Mouse (Mus musculus) forebrain, embryonic 10.5 days (tissue): ENCODE data around the gene Cdh24. TPM values are rescaled to one million over a fixed set of nuclear protein-coding genes. Genes with fewer than 3 reads are reported as not detected.

Experiments used
- DNase-seq: peaks from one replicate; pipeline ENCODE4 v3.0.0-alpha.2; 2017; ENCODE audit warnings: low spot score; ENCODE audit errors: extremely low spot score
- H3K27ac ChIP-seq: fragments of 300-500 bp; sonication (generic); 2 replicates; pipeline ENCODE4 v1.5.1; 2016; ENCODE audit warnings: mild to moderate bottlenecking
- H3K27me3 ChIP-seq: fragments of 300-500 bp; sonication (generic); 2 replicates; pipeline ENCODE4 v1.6.1; 2016; ENCODE audit warnings: mild to moderate bottlenecking; ENCODE audit not compliant: poor library complexity, severe bottlenecking
- H3K36me3 ChIP-seq: fragments of 300-500 bp; sonication (generic); replicated peaks from 2 replicates; pipeline ENCODE4 v1.6.1; 2016; ENCODE audit warnings: mild to moderate bottlenecking, moderate library complexity
- H3K4me1 ChIP-seq: fragments of 300-500 bp; sonication (generic); 2 replicates; pipeline ENCODE4 v1.6.1; 2016
- H3K4me3 ChIP-seq: fragments of 300-500 bp; sonication (generic); 2 replicates; pipeline ENCODE4 v1.5.1; 2016; ENCODE audit warnings: mild to moderate bottlenecking, moderate library complexity
- H3K9me3 ChIP-seq: fragments of 300-500 bp; sonication (generic); 2 replicates; pipeline ENCODE4 v1.6.1; 2016; ENCODE audit warnings: mild to moderate bottlenecking, moderate library complexity
- WGBS: fragments of 180-500 bp; shearing (Covaris S2); methylation state at CpG from one replicate; pipeline ENCODE4 v1.1.7; 2016; 5-methylcytosine and 5-hydroxymethylcytosine counted together
- microRNA counts: library from miRNA; unstranded; fragments of <30 nt; microRNA quantifications from one replicate; lab custom pipeline; 2017
- microRNA-seq: library from miRNA; unstranded; fragments of <30 nt; microRNA quantifications from one replicate; pipeline ENCODE4, GENCODE M21; 2017
- polyA plus RNA-seq: library from polyadenylated mRNA; unstranded; fragments of >200 nt; fragmentation: Nextera tagmentation; extraction: Ambion mirVana; gene quantifications from 2 replicates; pipeline ENCODE4 v1.2.1, GENCODE M21; 2016

Cdh24 gene
- polyA plus RNA-seq, 1 experiment from 2014 or later: 5.4 TPM

DNA sequence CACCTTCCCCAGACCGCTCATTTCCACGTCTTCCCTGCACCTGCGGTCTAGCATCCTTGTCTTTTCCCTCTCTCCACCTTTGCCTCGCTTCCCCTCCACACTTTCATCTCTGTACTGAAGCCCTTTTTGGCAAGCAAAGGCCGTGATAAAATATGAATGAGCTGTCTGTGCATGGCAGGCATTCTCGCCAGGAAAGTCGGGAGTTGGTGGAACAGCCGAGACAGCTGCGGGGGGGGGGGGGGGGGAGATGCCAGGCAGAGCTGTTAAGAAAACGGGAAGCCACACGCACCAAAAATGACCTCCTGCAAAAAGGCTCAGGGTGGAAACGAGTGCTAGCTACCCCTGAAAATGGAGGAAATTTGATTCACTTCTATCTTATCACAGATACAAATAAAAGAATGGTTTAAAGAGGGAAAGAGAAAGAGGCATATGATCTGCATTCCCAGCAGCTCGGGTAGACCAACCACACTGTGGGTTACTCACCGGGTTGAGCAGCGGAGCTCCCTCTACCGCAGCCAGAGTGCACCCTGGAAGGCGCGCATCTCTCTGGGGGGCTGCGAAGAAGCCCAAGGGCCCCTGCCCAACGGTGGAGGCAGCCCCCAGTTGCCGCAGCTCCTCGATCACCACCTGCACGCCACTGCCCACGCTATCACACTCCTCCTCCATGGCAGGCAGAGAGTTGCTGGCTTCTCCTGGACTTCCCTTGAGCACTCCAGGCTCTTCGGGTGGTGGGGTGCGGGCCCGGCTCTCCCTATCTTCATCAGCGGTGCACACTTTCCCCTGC is 46.3 kb downstream of the Cdh24 start:
- Histone ChIP-seq H3K27ac (0 out of 2 replicates have a peak overlapping the region, but pooled peaks have one; percentile 25), H3K9me3 (peaks cover 8% of the 10 kb centered on the region; the same call in 1 of the 2 replicates), H3K36me3 (peaks cover 51% of the 10 kb centered on the region), H3K4me3 (peak overlapping the region; percentile 3; the same call in 1 of the 2 replicates), H3K4me1 (peaks cover 9% of the 10 kb centered on the region), H3K27me3 (no peaks in the 10 kb centered on the region)
- WGBS: 67% methylated on average over 28 of the region's 28 CpGs
- no peak for DNase-seq

- Histone ChIP-seq H3K27me3 (no peaks in the 10 kb centered on the region), H3K36me3 (peaks cover 48% of the 10 kb centered on the region), H3K9me3 (peaks cover 8% of the 10 kb centered on the region; the same call in 1 of the 2 replicates), H3K4me3 (no peak overlapping the region), H3K27ac (no peak overlapping the region), H3K4me1 (peaks cover 9% of the 10 kb centered on the region)
- DNase-seq: no peak
- WGBS: 89% methylated on average over 3 of the region's 3 CpGs
Observed at GRCm38 (mm10) chr14:54594055-54594454, 47.1 kb downstream of the Cdh24 start.

GRCm38 (mm10) chr14:54592319-54592934 is 48.7 kb downstream of the Cdh24 start:
- H3K9me3 ChIP-seq: peaks cover 8% of the 10 kb centered on the region; the same call in 1 of the 2 replicates
- DNase-seq: no peak
- H3K27me3 ChIP-seq: no peaks in the 10 kb centered on the region
- no peak overlapping the region for H3K4me3 ChIP-seq
- peaks cover 47% of the 10 kb centered on the region for H3K36me3 ChIP-seq
- peaks cover 9% of the 10 kb centered on the region for H3K4me1 ChIP-seq
- H3K27ac ChIP-seq: peak overlapping the region; percentile 67
- 86% methylated on average over 10 of the region's 10 CpGs for WGBS

DNA sequence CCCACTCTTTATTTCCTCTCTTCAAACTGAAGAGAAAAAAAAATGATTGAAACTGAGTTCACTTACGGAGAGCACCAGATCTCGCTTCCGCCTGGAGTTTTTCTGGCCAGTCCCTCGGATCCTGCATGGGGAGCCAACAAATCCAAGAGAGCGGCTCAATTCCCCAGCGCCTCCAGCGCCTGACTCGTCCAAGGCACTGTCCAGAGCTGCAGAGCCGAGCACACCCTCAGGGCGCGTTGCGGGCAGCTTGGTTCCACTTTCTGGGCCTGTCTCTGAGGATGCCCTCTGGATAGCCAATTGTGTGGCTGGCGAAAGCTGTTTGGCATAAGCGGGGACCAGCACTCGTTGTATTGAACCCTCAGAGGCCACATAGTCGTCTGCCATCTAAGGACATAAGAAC is 50.1 kb downstream of the Cdh24 start:
- Histone ChIP-seq H3K36me3 (peaks cover 47% of the 10 kb centered on the region), H3K9me3 (peaks cover 8% of the 10 kb centered on the region; the same call in 1 of the 2 replicates), H3K4me1 (peaks cover 9% of the 10 kb centered on the region), H3K4me3 (no peak overlapping the region), H3K27me3 (no peaks in the 10 kb centered on the region), H3K27ac (no peak overlapping the region)
- no peak for DNase-seq
- WGBS: 90% methylated on average over 16 of the region's 16 CpGs

DNA sequence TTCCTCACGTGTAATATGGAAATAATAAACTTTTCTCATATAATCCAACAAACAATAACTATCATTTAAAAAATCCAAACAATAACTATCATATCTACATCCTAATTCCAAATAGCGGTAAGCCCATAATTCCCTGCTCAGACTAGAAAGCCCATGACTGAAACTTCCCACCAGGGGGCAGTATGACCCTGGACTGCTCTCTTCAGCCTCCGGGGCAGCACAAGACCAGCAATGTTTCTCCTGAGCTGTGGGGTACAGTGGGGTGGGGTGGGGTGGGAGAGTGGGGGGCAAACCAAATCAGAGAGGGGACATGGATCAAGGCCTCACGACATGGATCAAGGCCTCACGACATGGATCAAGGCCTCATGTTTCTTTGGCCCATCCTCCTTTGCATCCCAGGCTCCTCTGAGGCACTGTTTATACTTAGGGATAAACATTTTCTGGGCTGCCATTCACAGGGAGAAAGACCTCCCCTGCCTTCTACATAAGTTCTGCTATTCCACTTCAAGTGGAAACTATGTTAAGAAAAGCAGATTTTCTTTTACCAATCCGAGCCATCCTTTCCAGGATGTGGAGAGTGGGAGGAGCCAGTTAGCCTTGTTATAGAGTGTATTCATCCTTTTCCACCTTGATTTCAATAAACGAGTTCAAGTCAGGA is 57.4 kb downstream of the Cdh24 start:
- Histone ChIP-seq H3K27ac (no peak overlapping the region), H3K4me3 (no peak overlapping the region), H3K36me3 (peaks cover 29% of the 10 kb centered on the region), H3K4me1 (peaks cover 10% of the 10 kb centered on the region), H3K27me3 (no peaks in the 10 kb centered on the region), H3K9me3 (no peaks in the 10 kb centered on the region)
- DNase-seq: peak; percentile 64
- 47% methylated on average over 7 of the region's 7 CpGs for WGBS

GRCm38 (mm10) chr14:54582536-54582935 is 58.6 kb downstream of the Cdh24 start:
- Histone ChIP-seq H3K27ac (no peak overlapping the region), H3K27me3 (no peaks in the 10 kb centered on the region), H3K36me3 (peaks cover 29% of the 10 kb centered on the region), H3K9me3 (no peaks in the 10 kb centered on the region), H3K4me3 (no peak overlapping the region), H3K4me1 (peaks cover 22% of the 10 kb centered on the region)
- no peak for DNase-seq
- WGBS: 90% methylated on average over 9 of the region's 9 CpGs

MicroRNA genes within 50 kb of the gene (microRNA counts, 519-probe panel; counts per million panel counts)
- microRNA mmu-miR-686 (lab: Ali Mortazavi, UCI): 341 counts per million, percentile 65 among the panel's probes with 10 or more counts

Small RNAs within 50 kb of the gene (microRNA-seq; reads per million reads assigned to microRNA genes)
- not detected for gene Mir686
- not detected for gene Mir6948

Other genes with a start within 250 kb of the Cdh24 start
- 4.1 and 4.3 TPM in 2 replicates for gene Slc7a7, start 223.6 kb downstream of the Cdh24 start, polyA plus RNA-seq
- gene Mrpl52, start 214.5 kb downstream of the Cdh24 start, polyA plus RNA-seq: 200 and 201 TPM in 2 replicates
- gene Mmp14, start 209.8 kb downstream of the Cdh24 start, polyA plus RNA-seq: 52.4 and 54.6 TPM in 2 replicates
- gene Lrp10, start 177.2 kb downstream of the Cdh24 start, polyA plus RNA-seq: 23.8 and 24.4 TPM in 2 replicates
- 12.5 TPM in 2 replicates for gene Rem2, start 165.3 kb downstream of the Cdh24 start, polyA plus RNA-seq
- gene Prmt5, start 123.8 kb downstream of the Cdh24 start, polyA plus RNA-seq: 162 and 164 TPM in 2 replicates
- gene Haus4, start 86.7 kb downstream of the Cdh24 start, polyA plus RNA-seq: 59.1 and 65.4 TPM in 2 replicates
- 79.1 and 98.7 TPM in 2 replicates for gene Ajuba, start 63.8 kb downstream of the Cdh24 start, polyA plus RNA-seq
- gene 4931414P19Rik, start 35.4 kb downstream of the Cdh24 start, polyA plus RNA-seq: 9.5 and 11.0 TPM in 2 replicates
- 478 and 497 TPM in 2 replicates for gene Psmb5, start 23.3 kb downstream of the Cdh24 start, polyA plus RNA-seq
- 0.05 and 0.12 TPM in 2 replicates for gene Psmb11, start 19.9 kb downstream of the Cdh24 start, polyA plus RNA-seq
- not detected in 2 replicates for gene Gm17606, start 412 bp downstream of the Cdh24 start, polyA plus RNA-seq
- 104 and 109 TPM in 2 replicates for gene 1700123O20Rik, start 44.9 kb upstream of the Cdh24 start, polyA plus RNA-seq
- 142 and 146 TPM in 2 replicates for gene Acin1, start 45.6 kb upstream of the Cdh24 start, polyA plus RNA-seq
- not detected in 2 replicates for gene Gm29776, start 57.5 kb upstream of the Cdh24 start, polyA plus RNA-seq
- not detected in 2 replicates for gene Cebpe, start 70.8 kb upstream of the Cdh24 start, polyA plus RNA-seq
- 1.0 and 2.3 TPM in 2 replicates for gene Slc7a8, start 140.6 kb upstream of the Cdh24 start, polyA plus RNA-seq
- not detected in 2 replicates for gene Rnf212b, start 172.8 kb upstream of the Cdh24 start, polyA plus RNA-seq
- 24.0 and 29.5 TPM in 2 replicates for gene Homez, start 229.6 kb upstream of the Cdh24 start, polyA plus RNA-seq
- gene Ppp1r3e, start 236.2 kb upstream of the Cdh24 start, polyA plus RNA-seq: 0.96 and 1.0 TPM in 2 replicates
- 2.2 and 2.5 TPM in 2 replicates for gene Bcl2l2, start 242.0 kb upstream of the Cdh24 start, polyA plus RNA-seq
- not detected in 2 replicates for gene Gm20521, start 242.1 kb upstream of the Cdh24 start, polyA plus RNA-seq